Mouse (Mus musculus) embryonic fibroblast, embryonic 13.5 days (primary cell): ENCODE data around the gene Ces2g.

ENCODE experiments used
- CTCF ChIP-seq: IDR thresholded peaks from 2 replicates; pipeline ENCODE4 v1.5.1; 2011; ENCODE audit warnings: mild to moderate bottlenecking, control low read depth, low read length, moderate library complexity, borderline replicate concordance; ENCODE audit not compliant: insufficient read depth
- POLR2A ChIP-seq: IDR thresholded peaks from 2 replicates; pipeline ENCODE4 v1.6.1; 2011; ENCODE audit warnings: low read depth, mild to moderate bottlenecking, control low read depth, low read length, moderate library complexity

- TF ChIP-seq CTCF (no peak), POLR2A (no peak)
Measured at GRCm38 (mm10) chr8:104984942-104985341, 23.4 kb downstream of the Ces2g start.
